Mouse (Mus musculus) kidney, adult 2 months (tissue): ENCODE measurements at regions not wholly inside any gene's neighbourhood (a gene's known extent, or its start where the extent isn't known, plus 50 kb on each side); places are given as distances from the start of the nearest gene placed in this dataset.

Experiments
- CTCF ChIP-seq: fragments of 200-500 bp; conservative IDR thresholded peaks from 2 replicates; pipeline ENCODE4 v1.5.1; 2011; ENCODE audit warnings: low read depth, mild to moderate bottlenecking, control low read depth, low read length, moderate library complexity, mixed read lengths; ENCODE audit not compliant: insufficient read depth, insufficient read length
- POLR2A ChIP-seq: fragments of 200-500 bp; IDR thresholded peaks from one replicate; pipeline ENCODE4 v1.6.1; 2011; ENCODE audit warnings: low read depth, low read length, control low read depth

- TF ChIP-seq POLR2A (no peak), CTCF (no peak)
Observed at GRCm38 (mm10) chr14:86246770-86247169, 894.3 kb downstream of the Diaph3 start.
